In genomic region chr3:137972224-137972623, GRCm38 (mm10) we compare ENCODE assay signal across 14 mouse cellular contexts. TPM values are rescaled to one million over a fixed set of nuclear protein-coding genes. Genes with fewer than 3 reads are reported as not detected.
DNase-seq lines count a peak whose midpoint lies in the region; ATAC-seq lines count a peak whose summit lies in the region.
"Had no signal": no experiment of that assay in that cellular context is flagged by ENCODE, and none has a peak within 500 bp of the region (broad histone marks: within the 10 kb centered on the region; RNA-seq: fewer than 3 reads in every experiment).

No protein-coding gene starts in this region.

- no peak for DNase-seq in heart, postnatal 36 days
- DNase-seq in spleen, postnatal 10 days (ENCODE audit: low spot score in 2 of 2), result peak; percentile 29 to 47
- DNase-seq in spleen, postnatal 36 days (ENCODE audit: low spot score in 2 of 2), result no peak
- peak; percentile 74 for DNase-seq in liver, embryonic 13.5 days
- no peak for DNase-seq in adipocyte (ENCODE audit: low spot score)
- DNase-seq in left cerebral cortex, postnatal 36 days (ENCODE audit: low spot score in 2 of 2), result no peak
- DNase-seq in natural killer cell, adult 2 months (ENCODE audit: low spot score in 2 of 2), result no peak
- DNase-seq: cerebellum, adult 9-10 months; gastrocnemius, adult 2 months; kidney, adult 2 months; lung, adult 2 months had no signal

- H3K9ac ChIP-seq in heart, embryonic 15.5 days, result no peak overlapping the region
- H3K9ac ChIP-seq in liver, embryonic 13.5 days, result peak overlapping the region; percentile 70
- H3K9ac ChIP-seq: forebrain, embryonic 15.5 days had no signal

- no peak overlapping the region for H3K4me2 ChIP-seq in heart, embryonic 15.5 days
- peak overlapping the region; percentile 62 for H3K4me2 ChIP-seq in liver, embryonic 13.5 days
- H3K4me2 ChIP-seq: forebrain, embryonic 15.5 days had no signal

- 32% methylated on average over 5 of the region's 5 CpGs for WGBS in heart, embryonic 15.5 days
- 11% methylated on average over 5 of the region's 5 CpGs for WGBS in liver, embryonic 13.5 days (ENCODE audit: insufficient replicate concordance)

- no peaks in the 10 kb centered on the region for H3K27me3 ChIP-seq in heart, embryonic 15.5 days
- no peaks in the 10 kb centered on the region for H3K27me3 ChIP-seq in liver, embryonic 13.5 days
- H3K27me3 ChIP-seq: forebrain, embryonic 15.5 days had no signal

- intact Hi-C loops in heart, postnatal 36 days (cut with DNase I), result no loop called here
- intact Hi-C loops in left cerebral cortex, postnatal 36 days (cut with DNase I), result no loop called here

- H3K36me3 ChIP-seq in heart, embryonic 15.5 days, result no peaks in the 10 kb centered on the region
- H3K36me3 ChIP-seq in liver, embryonic 13.5 days, result peaks cover 15% of the 10 kb centered on the region
- H3K36me3 ChIP-seq: forebrain, embryonic 15.5 days had no signal

- ATAC-seq in heart, embryonic 15.5 days (replicated peaks; ENCODE audit: insufficient number of reproducible peaks, insufficient read depth, low FRiP score, low read depth), result no peak
- ATAC-seq in liver, embryonic 13.5 days (ENCODE audit: low read depth), result peak; percentile 93
- ATAC-seq: forebrain, embryonic 15.5 days had no signal

- 0 out of 2 replicates have a peak overlapping the region, but pooled peaks have one; percentile 29 for H3K27ac ChIP-seq in heart, embryonic 15.5 days
- H3K27ac ChIP-seq in liver, embryonic 13.5 days, result peak overlapping the region; percentile 99
- H3K27ac ChIP-seq: forebrain, embryonic 15.5 days; gastrocnemius, adult 2 months; layer of hippocampus, adult 2 months had no signal

- no peak overlapping the region for H3K4me3 ChIP-seq in heart, embryonic 15.5 days
- H3K4me3 ChIP-seq in liver, embryonic 13.5 days (replicated peaks), result peak overlapping the region; percentile 28
- H3K4me3 ChIP-seq: forebrain, embryonic 15.5 days; gastrocnemius, adult 2 months; layer of hippocampus, adult 2 months had no signal

- H3K9me3 ChIP-seq in heart, embryonic 15.5 days (replicated peaks), result no peaks in the 10 kb centered on the region
- H3K9me3 ChIP-seq in liver, embryonic 13.5 days (replicated peaks), result no peaks in the 10 kb centered on the region
- H3K9me3 ChIP-seq: forebrain, embryonic 15.5 days had no signal

- H3K4me1 ChIP-seq in heart, embryonic 15.5 days (replicated peaks), result peaks cover 48% of the 10 kb centered on the region
- peaks cover 89% of the 10 kb centered on the region for H3K4me1 ChIP-seq in liver, embryonic 13.5 days (replicated peaks)

RNA-seq across cellular contexts. Expression of gene Dapp1, which starts 9.1 kb away (rescaled TPM):
- 18.4 TPM in 2 replicates for polyA plus RNA-seq in heart, embryonic 15.5 days (2015; fragmentation: Nextera tagmentation; extraction: Ambion mirVana)
- 1 to 10 TPM; 4.5 to 5.1 TPM for total RNA-seq in heart, postnatal 36 days (2021)
- 14.0 and 20.3 TPM in 2 replicates for polyA plus RNA-seq in liver, embryonic 13.5 days (2015; fragmentation: Nextera tagmentation; extraction: Ambion mirVana)
- total RNA-seq in left cerebral cortex, postnatal 36 days (2021), result 1 to 10 TPM; 2.6 to 3.4 TPM

RNA-seq across cellular contexts. Expression of gene Lamtor3, which starts 53.9 kb away (rescaled TPM):
- 100 and 108 TPM in 2 replicates for polyA plus RNA-seq in heart, embryonic 15.5 days (2015; fragmentation: Nextera tagmentation; extraction: Ambion mirVana)
- total RNA-seq in heart, postnatal 36 days (2021), result 10 to 100 TPM; 91.1 to 93.8 TPM
- polyA plus RNA-seq in liver, embryonic 13.5 days (2015; fragmentation: Nextera tagmentation; extraction: Ambion mirVana), result 65.6 and 78.3 TPM in 2 replicates
- total RNA-seq in left cerebral cortex, postnatal 36 days (2021), result 10 to 100 TPM; 66.5 to 70.6 TPM

Comparison
In these comparisons a context has a peak if more than half of its experiments do, and no peak if none do; other contexts are left out.
1. DNase-seq: peak in spleen, postnatal 10 days (2 of 2) and liver, embryonic 13.5 days (single experiment); none in heart, postnatal 36 days (0 of 2), spleen, postnatal 36 days (0 of 2), adipocyte (single experiment), left cerebral cortex, postnatal 36 days (0 of 2) and natural killer cell, adult 2 months (0 of 2).